Mouse (Mus musculus) cortical plate, adult 2 months (tissue): Measurements from ENCODE around the gene Ret. TPM values are rescaled to one million over a fixed set of nuclear protein-coding genes. Genes with fewer than 3 reads are reported as not detected.

Experiments used
- H3K27ac ChIP-seq: fragments of 200-500 bp; 2 replicates; pipeline ENCODE4 v1.5.1; 2012; ENCODE audit warnings: low read length, control low read depth, inconsistent platforms; ENCODE audit not compliant: insufficient read depth
- H3K4me1 ChIP-seq: fragments of 200-500 bp; 2 replicates; pipeline ENCODE4 v1.6.1; 2011; ENCODE audit warnings: low read length; ENCODE audit not compliant: control insufficient read depth, insufficient read depth
- H3K4me3 ChIP-seq: fragments of 200-500 bp; 2 replicates; pipeline ENCODE4 v1.5.1; 2011; ENCODE audit warnings: mild to moderate bottlenecking, low read length, control low read depth; ENCODE audit not compliant: insufficient read depth
- CTCF ChIP-seq: fragments of 200-500 bp; IDR thresholded peaks from 2 replicates; pipeline ENCODE4 v1.5.1; 2011; ENCODE audit warnings: mild to moderate bottlenecking, control low read depth, low read length; ENCODE audit not compliant: insufficient read depth; ENCODE audit errors: extremely low read depth
- POLR2A ChIP-seq: fragments of 200-500 bp; IDR thresholded peaks from 2 replicates; pipeline ENCODE4 v1.6.1; 2011; ENCODE audit warnings: mild to moderate bottlenecking, low read length, control low read depth; ENCODE audit not compliant: insufficient read depth; ENCODE audit errors: extremely low read depth
- polyA plus RNA-seq: library from polyadenylated mRNA; depleted of rRNA; stranded (reverse); fragments of >200 nt; gene quantifications from 2 replicates; pipeline ENCODE4 v1.2.3, GENCODE M21; 2012

Gene Ret
- polyA plus RNA-seq, 1 experiment: 2.0 TPM

DNA sequence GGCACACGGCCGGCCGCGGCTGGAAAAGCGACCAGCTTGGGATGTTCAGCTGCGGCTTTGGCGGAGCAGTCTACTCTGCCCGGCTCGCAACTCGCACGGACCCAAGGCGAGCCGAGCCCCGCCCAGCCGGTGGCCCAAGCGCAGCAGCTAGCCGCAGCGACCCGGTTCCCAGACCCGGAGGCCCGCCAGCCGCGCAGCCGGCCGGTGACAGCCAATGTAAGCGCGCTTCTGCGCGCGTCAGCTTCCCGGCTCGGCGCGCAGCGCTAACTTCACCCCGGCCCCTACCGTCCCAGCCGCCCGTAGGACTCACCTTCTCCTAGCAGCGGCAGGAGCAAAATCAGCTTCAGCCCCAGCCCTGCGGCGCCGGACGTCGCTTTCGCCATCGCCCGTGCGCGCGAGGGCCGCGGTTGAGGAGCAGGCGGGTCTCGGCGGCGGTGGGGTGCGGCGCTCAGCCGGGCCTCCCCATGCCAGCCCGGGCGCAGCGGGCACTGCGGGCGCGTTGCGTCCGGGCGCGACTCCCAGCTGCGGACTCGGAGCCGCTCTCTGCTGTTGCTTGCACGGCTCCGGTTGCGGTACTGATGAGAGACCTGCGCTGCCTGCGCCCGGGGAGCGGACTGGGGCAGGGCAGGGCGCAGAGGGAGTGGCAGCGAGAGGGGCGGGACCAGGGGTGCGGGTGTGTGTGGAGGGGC, 623 bp downstream of the Ret start:
- Histone ChIP-seq H3K4me3 (peak overlapping the region; percentile 47), H3K27ac (no peak overlapping the region), H3K4me1 (no peaks in the 10 kb centered on the region)
- TF ChIP-seq POLR2A (no peak), CTCF (no peak)

DNA sequence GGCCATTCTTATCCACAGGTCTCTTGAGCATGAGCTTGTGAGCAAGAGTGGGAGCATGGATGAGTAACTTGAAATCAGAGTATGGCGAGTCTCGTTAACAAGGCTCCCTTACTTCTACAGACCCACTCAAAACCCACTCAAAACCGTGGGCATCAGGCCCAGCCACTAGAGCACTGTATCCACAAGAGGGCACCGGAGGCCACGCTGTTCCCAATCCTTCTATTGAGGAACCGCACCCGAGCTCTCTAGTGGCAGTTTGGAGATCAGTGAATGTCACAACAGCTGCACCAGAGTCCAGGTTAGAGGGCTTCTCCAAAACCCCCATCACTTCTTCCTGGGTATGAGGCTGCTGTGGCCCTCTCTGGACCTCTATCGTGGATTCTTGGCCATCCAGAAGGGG, 2.4 kb downstream of the Ret start:
- no peak overlapping the region for H3K27ac ChIP-seq
- peak; percentile 84 for TF ChIP-seq CTCF
- no peak for TF ChIP-seq POLR2A
- no peaks in the 10 kb centered on the region for H3K4me1 ChIP-seq
- no peak overlapping the region for H3K4me3 ChIP-seq

DNA sequence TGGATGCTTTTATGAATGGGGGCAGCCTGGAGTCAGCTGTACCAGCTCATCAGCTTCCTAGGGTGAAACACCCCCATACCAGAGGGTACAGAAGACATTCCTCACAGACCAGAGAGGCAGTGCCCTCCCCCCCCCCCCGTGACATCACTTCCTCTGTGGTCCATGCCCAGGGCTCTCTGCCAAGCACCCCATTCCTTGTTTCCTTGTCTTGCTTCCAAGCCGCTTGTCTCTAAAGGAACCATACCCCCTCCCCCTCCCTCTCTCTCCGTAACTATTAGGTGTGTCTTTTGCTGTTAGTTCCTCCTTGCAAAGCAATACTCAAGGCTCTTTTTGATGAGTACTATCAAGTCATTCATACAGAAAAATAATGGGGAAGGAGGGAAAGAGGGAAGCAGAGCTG, 4.6 kb downstream of the Ret start:
- no peak overlapping the region for H3K4me3 ChIP-seq
- TF ChIP-seq POLR2A: no peak
- no peak for TF ChIP-seq CTCF
- H3K4me1 ChIP-seq: no peaks in the 10 kb centered on the region
- H3K27ac ChIP-seq: no peak overlapping the region

DNA sequence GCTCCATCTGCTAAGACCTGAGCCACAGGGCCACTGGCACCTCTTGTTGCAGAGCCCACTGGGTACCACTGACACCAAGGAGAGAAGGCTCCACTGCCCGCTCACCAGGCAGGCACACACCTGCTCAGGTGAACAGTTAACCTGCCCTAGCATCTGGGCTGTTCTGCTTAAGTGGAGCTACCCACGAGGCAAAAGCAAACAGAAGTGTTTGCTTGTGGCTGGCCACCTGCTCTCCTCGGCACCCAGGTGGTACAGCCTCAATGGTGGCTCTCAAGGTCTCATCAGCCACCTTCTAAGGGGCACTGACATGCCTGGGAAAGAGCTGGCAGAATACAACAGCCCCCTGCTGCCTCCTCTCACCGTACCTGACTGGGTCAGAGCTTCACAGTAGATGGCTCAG, 5.3 kb downstream of the Ret start:
- TF ChIP-seq POLR2A (no peak), CTCF (no peak)
- Histone ChIP-seq H3K4me3 (no peak overlapping the region), H3K4me1 (no peaks in the 10 kb centered on the region), H3K27ac (no peak overlapping the region)

DNA sequence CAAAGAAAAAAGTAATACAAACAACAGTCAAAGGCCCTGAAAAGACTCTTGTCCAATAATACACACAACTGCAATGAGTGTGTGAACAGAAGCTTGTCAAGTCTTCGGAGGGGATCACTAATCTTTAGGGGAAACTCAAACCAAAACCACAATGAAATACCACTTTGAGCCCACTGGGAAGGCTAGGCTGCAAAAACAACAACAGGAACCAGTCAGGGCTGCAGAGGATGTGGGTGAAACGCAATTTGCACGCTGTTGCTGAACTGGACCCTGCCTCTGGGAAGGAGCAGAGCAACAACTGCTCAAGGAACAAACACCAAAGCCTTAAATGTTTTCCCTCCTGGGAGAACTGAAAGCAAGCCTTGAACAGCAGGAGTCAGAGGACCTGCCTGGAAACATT, 7.8 kb downstream of the Ret start:
- TF ChIP-seq POLR2A (no peak), CTCF (no peak)
- no peak overlapping the region for H3K4me3 ChIP-seq
- H3K27ac ChIP-seq: no peak overlapping the region
- H3K4me1 ChIP-seq: no peaks in the 10 kb centered on the region

DNA sequence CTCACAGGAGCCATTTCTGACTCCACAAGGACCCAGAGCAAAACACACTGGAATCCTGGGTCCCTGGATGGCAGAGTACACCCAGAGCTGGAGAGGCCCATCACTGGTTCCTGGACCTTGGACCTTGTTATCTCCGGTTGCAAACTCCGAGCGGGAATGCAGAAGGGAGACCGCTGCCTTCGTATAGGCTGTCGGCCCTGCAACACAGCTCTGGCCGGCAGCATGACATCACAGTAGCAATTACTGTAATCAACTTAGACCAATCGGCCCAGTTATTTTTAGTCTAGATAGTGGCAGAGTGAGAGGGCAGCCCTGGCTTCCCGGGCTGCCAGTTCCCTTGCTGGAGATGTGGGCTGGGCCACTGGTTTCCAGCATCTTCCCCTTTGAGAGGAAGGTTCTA, 8.9 kb downstream of the Ret start:
- Histone ChIP-seq H3K4me3 (no peak overlapping the region), H3K27ac (no peak overlapping the region), H3K4me1 (no peaks in the 10 kb centered on the region)
- TF ChIP-seq POLR2A (no peak), CTCF (no peak)

DNA sequence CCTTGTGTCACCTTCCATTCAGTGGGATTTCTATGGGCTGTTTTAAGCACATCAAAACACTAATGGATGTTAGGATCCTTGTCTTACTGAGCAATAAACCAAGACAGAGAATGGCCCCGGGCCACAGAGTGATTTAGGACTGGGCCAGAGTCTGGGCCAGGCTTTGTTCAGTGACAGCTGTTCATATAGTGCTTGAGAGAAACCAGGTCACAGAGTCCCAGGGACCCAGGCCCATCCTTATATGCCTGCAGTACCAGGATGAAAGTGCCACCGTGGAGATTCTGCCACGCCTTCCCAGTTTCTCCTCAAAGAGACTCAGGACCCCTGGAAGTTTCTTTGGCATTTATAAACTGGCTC, 10.3 kb downstream of the Ret start:
- H3K27ac ChIP-seq: no peak overlapping the region
- H3K4me1 ChIP-seq: no peaks in the 10 kb centered on the region
- no peak for TF ChIP-seq CTCF
- TF ChIP-seq POLR2A: no peak
- H3K4me3 ChIP-seq: no peak overlapping the region

DNA sequence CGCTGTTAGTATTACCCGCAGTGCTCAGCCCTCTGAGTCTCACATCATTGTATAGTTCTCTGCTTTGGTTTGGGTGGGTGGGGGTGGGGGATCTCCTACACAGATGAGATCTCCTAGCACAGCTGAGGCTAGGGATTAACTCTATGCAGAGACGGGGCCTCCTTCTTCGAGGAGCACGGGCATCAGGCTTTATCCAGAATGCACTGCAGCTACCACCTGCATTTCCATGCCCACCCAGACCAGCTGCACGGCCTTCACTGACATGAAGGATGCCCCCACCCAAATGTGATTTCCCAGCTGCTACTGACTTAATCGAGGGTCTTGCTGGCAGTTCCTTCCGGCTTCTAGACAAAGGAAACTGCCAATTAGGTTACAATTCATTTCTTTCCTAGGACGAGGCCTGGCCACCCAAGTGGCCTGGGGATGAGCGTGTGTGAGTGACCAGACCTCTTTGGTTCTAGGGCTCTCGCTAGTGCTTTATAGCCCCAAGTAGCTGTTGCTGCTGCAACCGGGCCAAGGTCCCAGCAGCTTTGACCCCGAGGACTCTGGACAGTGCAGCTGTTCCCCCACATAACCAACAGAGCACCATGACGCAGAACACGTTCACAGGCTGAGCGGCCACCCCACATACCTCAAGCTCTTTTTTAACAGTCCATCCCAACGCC, 10.8 kb downstream of the Ret start:
- Histone ChIP-seq H3K4me1 (no peaks in the 10 kb centered on the region), H3K4me3 (no peak overlapping the region), H3K27ac (no peak overlapping the region)
- TF ChIP-seq POLR2A (no peak), CTCF (no peak)

DNA sequence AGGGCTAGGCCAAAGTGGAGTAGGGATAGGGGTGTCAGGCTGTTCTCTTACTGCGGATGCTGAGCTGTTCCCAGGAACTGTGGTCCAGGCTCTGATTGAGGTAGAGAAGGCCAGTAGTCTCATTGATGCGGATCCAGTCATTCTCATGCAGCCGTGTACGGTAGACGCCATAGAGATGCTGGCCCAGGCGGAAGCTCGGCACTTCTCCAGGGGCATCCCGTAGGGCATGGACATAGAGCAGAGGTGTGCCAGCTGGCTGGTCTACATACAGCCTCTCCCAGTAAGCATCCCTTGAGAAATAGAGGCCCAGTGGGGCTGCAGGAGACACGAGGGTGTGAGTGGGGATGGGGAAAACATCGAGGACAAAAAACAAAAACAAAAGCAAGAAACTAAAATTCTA, 13.4 kb downstream of the Ret start:
- Histone ChIP-seq H3K27ac (no peak overlapping the region), H3K4me3 (no peak overlapping the region), H3K4me1 (no peaks in the 10 kb centered on the region)
- TF ChIP-seq POLR2A (no peak), CTCF (no peak)

DNA sequence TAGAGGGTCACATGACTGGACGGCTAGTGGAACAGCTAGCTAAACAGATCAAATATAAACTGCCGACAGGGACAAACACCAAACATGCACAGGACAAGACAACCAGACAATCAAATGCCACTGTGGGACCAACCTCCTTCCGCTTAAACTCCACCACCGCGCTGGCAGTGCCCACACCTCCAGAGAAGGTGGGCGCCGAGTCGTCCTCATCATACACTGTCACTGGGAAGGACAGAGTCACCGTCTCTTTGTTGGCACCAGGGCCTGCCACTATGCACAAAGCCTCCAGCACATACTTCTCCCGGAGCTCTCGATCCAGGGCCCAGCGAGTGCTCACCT, 17.5 kb downstream of the Ret start:
- TF ChIP-seq CTCF: no peak
- no peaks in the 10 kb centered on the region for H3K4me1 ChIP-seq
- H3K27ac ChIP-seq: no peak overlapping the region

More for the DNA sequence above, 17.5 kb downstream of the Ret start:
- no peak overlapping the region for H3K4me3 ChIP-seq
